Mouse (Mus musculus): ENCODE measurements around the gene Grin2d.

- TF ChIP-seq CTCF (IDR thresholded peaks at IDR 0.05; ENCODE audit: control insufficient read depth, insufficient read depth, insufficient replicate concordance, low read depth, low read length) (no peak), POLR2A (IDR thresholded peaks at IDR 0.05; ENCODE audit: control insufficient read depth, low read depth, low read length) (no peak)
Observed at GRCm38 (mm10) chr7:45782271-45782670, 95.9 kb downstream of the Grin2d start.

All from testis, adult 2 months (tissue).